Mouse (Mus musculus): ENCODE measurements around the gene Alg14. TPM values are rescaled to one million over a fixed set of nuclear protein-coding genes. Genes with fewer than 3 reads are reported as not detected.

Alg14 gene
- polyA plus RNA-seq, 1 experiment from 2014 or later = 28.5 TPM

DNA sequence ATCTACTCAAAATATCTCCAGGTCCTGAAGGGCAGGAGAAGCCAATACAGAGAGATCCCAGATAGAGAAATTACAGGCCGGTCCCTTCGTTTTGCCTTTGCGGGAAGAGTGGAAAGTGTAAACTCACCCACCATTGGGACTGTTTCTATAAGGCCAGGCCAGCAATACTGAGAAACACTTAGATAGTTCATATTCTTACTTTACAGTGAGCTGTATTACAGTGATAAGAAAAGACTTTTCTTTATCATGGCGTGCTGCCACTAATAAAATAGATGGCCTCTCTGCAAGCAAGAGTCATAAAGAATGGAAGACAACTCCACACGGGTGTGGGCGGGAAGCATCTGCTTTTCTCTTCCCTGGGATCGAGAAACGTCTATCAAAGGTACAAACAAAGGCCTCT is 97.8 kb downstream of the Alg14 start:
- Histone ChIP-seq H3K4me2 (no peak overlapping the region), H3K4me3 (replicated peaks) (no peak overlapping the region), H3K9me3 (no peaks in the 10 kb centered on the region), H3K36me3 (no peaks in the 10 kb centered on the region), H3K4me1 (replicated peaks) (peaks cover 33% of the 10 kb centered on the region), H3K9ac (replicated peaks) (no peak overlapping the region), H3K27ac (peak overlapping the region; percentile 85; the same call in 1 of the 2 replicates), H3K27me3 (no peaks in the 10 kb centered on the region)
- no peak for ATAC-seq (ENCODE audit: insufficient number of reproducible peaks, insufficient read depth, low FRiP score, low TSS enrichment, low read depth)
- WGBS = 71% methylated on average over 8 of the region's 8 CpGs

- Histone ChIP-seq H3K27me3 (no peaks in the 10 kb centered on the region), H3K27ac (peak overlapping the region; percentile 85), H3K4me3 (replicated peaks) (peak overlapping the region; percentile 18; the same call in 1 of the 2 replicates), H3K9ac (replicated peaks) (peak overlapping the region; percentile 27; the same call in 1 of the 2 replicates), H3K9me3 (no peaks in the 10 kb centered on the region), H3K4me1 (replicated peaks) (peaks cover 33% of the 10 kb centered on the region), H3K36me3 (no peaks in the 10 kb centered on the region), H3K4me2 (peak overlapping the region; percentile 47)
- WGBS = 10% methylated on average over 17 of the region's 17 CpGs
- peak; percentile 56; the same call in 1 of the 2 replicates for ATAC-seq (ENCODE audit: insufficient number of reproducible peaks, insufficient read depth, low FRiP score, low TSS enrichment, low read depth)
Measured at GRCm38 (mm10) chr3:121389860-121390530, 98.4 kb downstream of the Alg14 start.

- Histone ChIP-seq H3K27me3 (no peaks in the 10 kb centered on the region), H3K9me3 (no peaks in the 10 kb centered on the region), H3K4me1 (replicated peaks) (peaks cover 33% of the 10 kb centered on the region), H3K4me3 (replicated peaks) (peak overlapping the region; percentile 18; the same call in 1 of the 2 replicates), H3K4me2 (peak overlapping the region; percentile 47), H3K27ac (peak overlapping the region; percentile 85), H3K9ac (replicated peaks) (no peak overlapping the region), H3K36me3 (no peaks in the 10 kb centered on the region)
- ATAC-seq (ENCODE audit: insufficient number of reproducible peaks, insufficient read depth, low FRiP score, low TSS enrichment, low read depth) = peak; percentile 67
- WGBS = 26% methylated on average over 7 of the region's 7 CpGs
Measured at GRCm38 (mm10) chr3:121390724-121391123, 99.2 kb downstream of the Alg14 start.

- no peak overlapping the region for H3K4me3 ChIP-seq (replicated peaks)
- H3K27ac ChIP-seq = no peak overlapping the region
- no peak for ATAC-seq (ENCODE audit: insufficient number of reproducible peaks, insufficient read depth, low FRiP score, low TSS enrichment, low read depth)
- no peaks in the 10 kb centered on the region; the same call in 1 of the 2 replicates for H3K27me3 ChIP-seq
- H3K36me3 ChIP-seq = no peaks in the 10 kb centered on the region
- H3K9me3 ChIP-seq = no peaks in the 10 kb centered on the region
- WGBS = 77% methylated on average over 16 of the region's 16 CpGs
- H3K9ac ChIP-seq (replicated peaks) = no peak overlapping the region
- no peak overlapping the region for H3K4me2 ChIP-seq
- H3K4me1 ChIP-seq (replicated peaks) = peaks cover 24% of the 10 kb centered on the region
Measured at GRCm38 (mm10) chr3:121395588-121396295, 104.2 kb downstream of the Alg14 start.

DNA sequence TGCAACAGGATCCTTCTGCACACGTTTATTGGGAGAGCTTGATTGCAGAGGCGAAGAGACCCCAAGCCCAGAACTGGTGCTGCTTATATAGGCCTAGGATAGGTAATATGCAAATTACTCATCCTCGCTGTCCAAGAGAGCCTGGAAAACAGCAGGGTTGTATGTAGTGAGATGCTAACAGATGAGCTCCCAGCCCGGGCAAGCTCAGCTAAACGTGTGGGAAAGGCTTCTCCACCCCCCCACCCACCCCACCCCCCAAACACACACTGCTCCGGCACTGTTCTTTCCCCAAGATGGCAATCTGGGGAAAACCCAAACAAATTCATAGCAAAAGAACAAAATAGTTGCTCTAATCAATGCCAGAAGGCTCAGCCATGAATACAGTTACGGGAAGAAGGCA is 105.0 kb downstream of the Alg14 start:
- Histone ChIP-seq H3K9me3 (no peaks in the 10 kb centered on the region), H3K4me1 (replicated peaks) (peaks cover 20% of the 10 kb centered on the region), H3K9ac (replicated peaks) (no peak overlapping the region), H3K27me3 (no peaks in the 10 kb centered on the region; the same call in 1 of the 2 replicates), H3K36me3 (no peaks in the 10 kb centered on the region), H3K27ac (no peak overlapping the region), H3K4me2 (no peak overlapping the region), H3K4me3 (replicated peaks) (no peak overlapping the region)
- WGBS = 55% methylated on average over 7 of the region's 7 CpGs
- no peak for ATAC-seq (ENCODE audit: insufficient number of reproducible peaks, insufficient read depth, low FRiP score, low TSS enrichment, low read depth)

GRCm38 (mm10) chr3:121397007-121397406 is 105.4 kb downstream of the Alg14 start:
- H3K27me3 ChIP-seq = no peaks in the 10 kb centered on the region; the same call in 1 of the 2 replicates
- H3K4me3 ChIP-seq (replicated peaks) = no peak overlapping the region
- ATAC-seq (ENCODE audit: insufficient number of reproducible peaks, insufficient read depth, low FRiP score, low TSS enrichment, low read depth) = no peak
- H3K4me2 ChIP-seq = no peak overlapping the region
- no peaks in the 10 kb centered on the region for H3K36me3 ChIP-seq
- peak overlapping the region; percentile 50; the same call in 1 of the 2 replicates for H3K27ac ChIP-seq
- no peaks in the 10 kb centered on the region for H3K9me3 ChIP-seq
- H3K9ac ChIP-seq (replicated peaks) = no peak overlapping the region
- 64% methylated on average over 6 of the region's 6 CpGs for WGBS
- peaks cover 16% of the 10 kb centered on the region for H3K4me1 ChIP-seq (replicated peaks)

- Histone ChIP-seq H3K36me3 (no peaks in the 10 kb centered on the region), H3K9me3 (no peaks in the 10 kb centered on the region), H3K27ac (no peak overlapping the region), H3K4me1 (replicated peaks) (peaks cover 15% of the 10 kb centered on the region), H3K4me2 (no peak overlapping the region), H3K4me3 (replicated peaks) (no peak overlapping the region), H3K9ac (replicated peaks) (no peak overlapping the region), H3K27me3 (no peaks in the 10 kb centered on the region; the same call in 1 of the 2 replicates)
- 80% methylated on average over 4 of the region's 4 CpGs for WGBS
- no peak for ATAC-seq (ENCODE audit: insufficient number of reproducible peaks, insufficient read depth, low FRiP score, low TSS enrichment, low read depth)
Measured at GRCm38 (mm10) chr3:121401384-121401783, 109.8 kb downstream of the Alg14 start.

GRCm38 (mm10) chr3:121402096-121402495 is 110.5 kb downstream of the Alg14 start:
- H3K4me3 ChIP-seq (replicated peaks) = no peak overlapping the region
- H3K9ac ChIP-seq (replicated peaks) = no peak overlapping the region
- WGBS = 87% methylated on average over 6 of the region's 6 CpGs
- H3K27ac ChIP-seq = no peak overlapping the region
- no peaks in the 10 kb centered on the region for H3K9me3 ChIP-seq
- H3K4me1 ChIP-seq (replicated peaks) = peaks cover 10% of the 10 kb centered on the region
- no peaks in the 10 kb centered on the region; the same call in 1 of the 2 replicates for H3K27me3 ChIP-seq
- H3K36me3 ChIP-seq = no peaks in the 10 kb centered on the region
- no peak for ATAC-seq (ENCODE audit: insufficient number of reproducible peaks, insufficient read depth, low FRiP score, low TSS enrichment, low read depth)
- H3K4me2 ChIP-seq = no peak overlapping the region

GRCm38 (mm10) chr3:121403449-121403848 is 111.9 kb downstream of the Alg14 start:
- no peak for ATAC-seq (ENCODE audit: insufficient number of reproducible peaks, insufficient read depth, low FRiP score, low TSS enrichment, low read depth)
- Histone ChIP-seq H3K9me3 (no peaks in the 10 kb centered on the region), H3K27ac (no peak overlapping the region), H3K9ac (replicated peaks) (no peak overlapping the region), H3K4me1 (replicated peaks) (0 out of 2 replicates have a peak, but pooled peaks cover 11% of the 10 kb centered on the region), H3K36me3 (no peaks in the 10 kb centered on the region), H3K4me2 (no peak overlapping the region), H3K4me3 (replicated peaks) (no peak overlapping the region), H3K27me3 (no peaks in the 10 kb centered on the region; the same call in 1 of the 2 replicates)
- 65% methylated on average over 5 of the region's 5 CpGs for WGBS

DNA sequence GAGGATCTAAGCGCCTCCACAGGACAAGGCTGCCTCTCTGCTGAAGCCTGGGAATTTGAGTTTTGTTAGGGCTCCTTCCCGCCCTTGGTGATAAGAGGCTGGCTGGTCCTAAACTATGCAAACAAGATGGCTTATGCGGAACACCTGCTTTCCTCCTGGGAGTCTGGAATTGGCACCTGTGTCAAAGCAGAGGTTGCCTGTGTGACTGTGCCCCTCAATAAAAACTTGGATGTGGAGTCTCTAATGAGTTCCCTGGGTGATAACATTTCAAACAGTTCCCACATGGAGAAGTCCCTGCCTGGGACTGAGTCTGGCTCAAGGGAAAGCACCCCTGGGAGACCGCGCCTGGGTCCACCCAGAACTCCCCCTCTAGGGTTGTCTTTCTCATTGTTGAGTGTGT is 113.5 kb downstream of the Alg14 start:
- Histone ChIP-seq H3K9me3 (no peaks in the 10 kb centered on the region), H3K36me3 (no peaks in the 10 kb centered on the region), H3K4me1 (replicated peaks) (0 out of 2 replicates have a peak, but pooled peaks cover 11% of the 10 kb centered on the region), H3K27me3 (no peaks in the 10 kb centered on the region), H3K4me3 (replicated peaks) (no peak overlapping the region), H3K27ac (no peak overlapping the region), H3K9ac (replicated peaks) (no peak overlapping the region), H3K4me2 (no peak overlapping the region)
- 68% methylated on average over 5 of the region's 5 CpGs for WGBS
- ATAC-seq (ENCODE audit: insufficient number of reproducible peaks, insufficient read depth, low FRiP score, low TSS enrichment, low read depth) = no peak

- H3K4me2 ChIP-seq = no peak overlapping the region
- H3K27ac ChIP-seq = no peak overlapping the region
Measured at GRCm38 (mm10) chr3:121407417-121407816, 115.8 kb downstream of the Alg14 start.

More at GRCm38 (mm10) chr3:121407417-121407816, 115.8 kb downstream of the Alg14 start:
- H3K4me1 ChIP-seq (replicated peaks) = 0 out of 2 replicates have a peak, but pooled peaks cover 11% of the 10 kb centered on the region
- WGBS = 69% methylated on average over 9 of the region's 9 CpGs
- H3K9me3 ChIP-seq = no peaks in the 10 kb centered on the region
- no peak for ATAC-seq (ENCODE audit: insufficient number of reproducible peaks, insufficient read depth, low FRiP score, low TSS enrichment, low read depth)
- no peak overlapping the region for H3K9ac ChIP-seq (replicated peaks)
- H3K4me3 ChIP-seq (replicated peaks) = no peak overlapping the region
- H3K36me3 ChIP-seq = no peaks in the 10 kb centered on the region
- no peaks in the 10 kb centered on the region for H3K27me3 ChIP-seq
